Mouse (Mus musculus): ENCODE results near the gene Nup85.

GRCm38 (mm10) chr11:115604304-115604696 is 40.1 kb downstream of the Nup85 start:
- no peak for TF ChIP-seq CTCF (IDR thresholded peaks at IDR 0.05; ENCODE audit: low read depth, low read length)
- TF ChIP-seq POLR2AphosphoS5 (IDR thresholded peaks at IDR 0.05; ENCODE audit: insufficient replicate concordance, low read depth, low read length) = no peak
- no peak for TF ChIP-seq GATA1 (IDR thresholded peaks at IDR 0.05; ENCODE audit: borderline replicate concordance, low read length)
- TF ChIP-seq TAL1 (conservative IDR thresholded peaks at IDR 0.05; ENCODE audit: low read depth, low read length) = no peak
